Mouse (Mus musculus) T-cell, adult 2 months (primary cell): ENCODE data around the gene Lpar3.

Source experiments
- DNase-seq: peaks from one replicate; pipeline ENCODE4 v3.0.0; 2022; ENCODE audit warnings: low spot score

The Lpar3 gene

DNA sequence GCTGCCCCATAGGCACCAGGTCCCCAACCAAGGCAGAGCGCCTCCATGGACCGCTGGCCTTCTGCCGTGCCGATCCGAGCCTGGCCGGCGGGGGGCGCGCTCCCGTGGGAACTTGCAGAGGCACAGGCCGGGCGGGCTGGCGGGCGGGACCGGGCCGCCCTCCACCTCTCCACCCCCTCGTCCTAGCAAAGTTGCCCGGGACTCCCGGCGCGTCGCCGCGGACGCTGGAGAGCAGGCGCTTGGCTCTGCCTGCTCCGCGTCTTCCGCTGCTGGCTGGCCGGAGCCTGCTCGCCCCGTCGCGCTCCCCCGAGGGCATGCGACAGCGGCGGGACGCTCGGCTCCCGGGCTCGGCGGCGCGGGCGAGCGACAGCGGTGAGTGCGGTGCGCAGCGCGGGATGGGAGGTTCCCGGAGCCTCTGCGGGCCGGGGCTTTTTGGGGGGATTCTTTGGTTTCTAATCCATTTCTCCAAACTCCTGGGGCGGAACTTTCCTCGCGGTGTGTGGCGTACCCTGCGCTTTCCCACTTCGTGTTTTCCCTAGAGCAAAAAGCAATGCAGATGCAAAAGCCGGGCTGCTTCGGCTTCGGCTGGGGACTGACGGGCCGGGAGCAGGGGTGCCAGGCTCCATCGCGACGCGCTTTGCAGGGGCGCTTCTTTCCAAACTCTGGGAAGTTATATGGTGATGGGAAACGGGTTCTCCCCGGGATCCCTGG is at the start of gene Lpar3:
TSS of gene Lpar3 (plus strand) at position 188 of the 711 bp plus-strand sequence.
- DNase-seq, result no peak

DNA sequence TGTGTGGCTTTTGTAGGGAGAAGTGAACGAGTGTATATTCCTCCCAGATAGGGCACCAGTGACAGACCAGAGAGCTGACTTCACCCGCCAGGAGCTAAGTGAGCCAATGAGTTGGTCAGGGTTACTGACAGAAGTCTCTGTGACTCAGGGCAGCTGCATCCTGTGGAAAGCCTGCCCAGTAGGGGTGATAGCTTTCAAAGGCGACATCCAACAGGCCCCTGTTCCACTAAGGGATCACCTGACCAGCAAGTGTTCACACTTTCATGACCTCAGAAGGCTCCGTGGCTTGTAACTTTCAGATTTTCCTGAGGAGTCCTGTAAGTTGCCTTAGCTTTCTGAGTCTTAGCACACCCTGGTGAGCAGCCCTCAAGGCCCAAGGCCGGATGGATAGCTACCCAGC is 47.7 kb upstream of the Lpar3 start:
- DNase-seq, result no peak

DNA sequence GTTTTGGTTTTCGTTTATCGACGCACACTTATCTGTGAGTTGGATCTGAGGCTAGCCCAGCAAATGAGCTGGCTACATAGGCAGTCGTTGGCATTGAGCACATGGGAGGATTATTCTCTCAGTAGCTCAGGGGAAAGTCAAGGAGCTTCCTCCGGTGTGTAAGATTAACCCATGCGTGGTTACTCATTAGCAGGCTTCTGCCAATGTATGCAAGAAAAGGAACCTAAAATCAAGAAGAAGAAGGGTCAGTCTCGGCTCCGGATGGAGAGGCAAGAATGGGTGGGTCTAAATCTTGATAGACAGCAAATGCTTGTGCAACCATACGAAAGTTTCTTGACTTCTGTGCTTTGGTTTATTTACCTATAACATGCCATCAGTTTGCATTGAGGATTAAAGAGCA is 46.5 kb upstream of the Lpar3 start:
- DNase-seq, result no peak

DNA sequence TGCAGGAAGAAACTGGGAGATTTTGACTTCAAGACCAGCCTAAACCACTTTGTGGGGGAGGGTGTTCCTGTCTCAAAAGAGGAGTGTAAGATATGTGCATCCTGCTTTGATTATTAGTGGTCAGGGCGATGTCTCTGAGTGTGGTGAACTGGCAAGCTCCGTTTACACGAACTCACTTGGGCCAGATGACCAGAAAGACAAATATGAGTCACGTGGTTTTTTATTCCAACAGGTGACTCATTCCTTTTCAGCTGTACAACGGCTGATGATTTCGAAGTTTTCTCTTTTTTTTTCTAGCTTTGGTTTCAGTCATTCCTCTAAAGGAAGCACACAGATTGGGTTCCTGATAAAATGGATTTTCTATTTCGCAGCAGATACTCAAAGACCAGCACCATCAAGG is 43.5 kb upstream of the Lpar3 start:
- no peak for DNase-seq

DNA sequence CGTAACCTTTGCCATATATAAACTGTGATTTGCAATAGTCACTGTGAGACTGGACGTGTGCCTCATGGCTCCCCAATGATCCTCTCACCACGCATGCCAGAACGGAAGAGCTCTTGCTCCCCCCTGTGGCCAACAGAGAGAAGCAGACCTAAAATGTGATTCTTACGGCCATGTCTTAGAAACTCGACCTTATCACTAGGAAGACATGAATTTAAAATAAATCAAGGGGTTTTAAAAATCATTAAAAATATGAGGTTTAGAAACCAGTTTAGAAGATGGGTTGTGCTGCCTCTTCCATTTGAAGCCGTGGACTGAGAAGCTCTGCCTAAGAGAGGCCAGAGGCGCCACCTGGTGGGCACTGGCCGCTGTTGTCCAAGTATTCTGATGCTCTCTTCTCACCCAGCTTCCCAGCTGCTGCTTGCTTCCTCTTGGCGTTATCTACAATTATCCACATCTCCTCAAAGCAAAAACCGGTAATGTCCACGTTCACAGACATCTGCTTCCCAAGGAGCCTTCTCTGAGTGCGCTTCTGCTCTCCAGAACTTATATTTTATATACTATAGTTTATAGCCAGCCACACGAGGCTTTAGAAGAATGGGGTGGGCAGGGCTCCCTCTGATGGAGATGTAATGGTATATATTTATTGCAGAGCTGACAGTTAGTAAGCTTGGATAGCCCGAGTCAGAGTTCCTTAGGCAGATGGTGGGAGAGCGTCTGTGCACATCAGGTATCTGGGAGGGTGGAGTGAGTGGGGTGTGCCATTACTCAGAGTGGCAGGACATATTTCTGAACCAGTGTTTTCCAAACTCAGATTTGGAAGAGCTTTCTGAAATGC is 42.8 kb upstream of the Lpar3 start:
- peak; percentile 73 for DNase-seq

DNA sequence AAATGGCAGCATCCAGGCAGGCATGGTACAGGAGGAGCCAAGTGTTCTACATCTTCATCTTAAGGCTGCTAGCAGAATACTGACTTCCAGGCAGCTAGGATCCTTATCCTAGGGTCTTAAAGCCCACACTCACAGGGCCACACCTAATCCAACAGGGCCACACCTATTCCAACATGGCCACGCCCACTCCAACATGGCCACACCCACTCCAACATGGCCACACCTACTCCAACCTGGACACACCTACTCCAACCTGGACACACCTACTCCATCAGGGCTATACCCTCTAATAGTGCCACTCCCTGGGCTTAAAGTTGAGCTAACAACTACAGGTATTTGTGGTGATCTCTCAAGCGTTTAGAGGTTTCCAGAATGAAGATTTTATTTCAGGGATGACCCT is 40.4 kb upstream of the Lpar3 start:
- no peak for DNase-seq

DNA sequence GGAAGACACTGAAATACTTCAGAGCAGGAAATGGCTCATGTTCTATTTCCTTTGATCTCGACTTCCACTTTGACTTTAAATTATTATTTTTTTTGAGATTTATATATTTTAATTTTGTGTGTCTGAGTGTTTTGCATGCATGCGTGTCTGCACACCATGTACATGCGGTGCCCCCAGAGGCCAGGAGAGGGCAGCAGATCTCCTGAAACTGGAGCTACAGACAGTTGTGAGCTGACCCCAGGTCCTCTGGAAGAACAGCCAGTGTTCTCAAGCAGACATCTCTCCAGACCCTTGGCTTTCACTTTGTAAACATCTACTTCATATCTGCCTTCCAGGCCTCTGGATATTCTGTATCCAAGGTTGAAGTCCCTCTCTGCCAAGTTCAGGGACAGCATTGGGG is 39.8 kb upstream of the Lpar3 start:
- peak; percentile 39 for DNase-seq

DNA sequence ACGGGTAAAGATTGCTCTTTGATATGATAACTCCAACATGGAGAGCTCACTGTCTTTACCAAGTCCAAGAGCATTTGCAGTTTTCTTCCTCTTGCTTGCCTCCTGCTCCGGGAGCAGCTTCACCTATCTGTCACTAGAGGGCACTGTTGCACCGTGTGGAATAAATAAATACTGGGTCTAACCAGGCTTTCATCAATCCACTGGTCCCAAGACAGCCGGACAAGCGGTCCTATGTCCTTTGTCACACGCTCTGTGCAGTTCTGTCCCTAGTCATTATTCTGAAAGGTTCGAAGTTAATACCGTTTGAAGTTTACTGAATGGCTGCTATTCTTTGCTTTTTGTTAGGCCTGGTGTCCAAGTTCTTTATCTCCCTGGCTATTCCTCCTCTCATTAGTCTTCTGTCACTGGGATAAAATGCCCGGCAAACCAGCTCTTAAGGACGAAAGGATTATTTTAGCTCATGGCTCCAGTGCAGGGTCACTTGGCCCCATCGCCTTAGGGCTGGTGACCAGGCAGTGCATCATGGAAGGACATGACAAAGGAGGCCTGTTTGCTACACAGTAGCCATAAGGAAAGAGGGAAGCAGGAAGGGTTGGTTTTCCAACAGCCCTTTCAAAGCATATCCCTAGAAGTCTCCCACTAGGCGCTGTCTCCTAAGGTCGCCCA is 35.6 kb upstream of the Lpar3 start:
- peak; percentile 31 for DNase-seq

DNA sequence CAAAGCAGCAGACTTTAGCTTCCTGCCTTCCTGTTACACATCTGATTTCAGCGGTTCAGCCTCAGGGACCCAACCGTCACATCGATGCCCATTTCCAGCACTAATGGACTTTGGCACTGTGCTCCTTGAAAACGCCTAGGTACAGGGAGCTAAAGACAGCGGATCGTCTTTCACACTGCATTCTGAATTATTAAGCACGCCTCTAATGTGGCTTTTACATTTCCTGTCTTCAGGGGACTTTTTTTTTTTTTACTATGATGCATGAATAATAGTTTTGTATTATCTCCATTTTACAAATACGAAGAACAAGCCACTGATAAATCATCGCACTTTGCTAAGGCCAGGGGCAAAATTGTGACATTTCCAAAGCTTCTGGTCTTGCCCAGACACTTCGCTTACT is 34.7 kb upstream of the Lpar3 start:
- DNase-seq, result no peak

DNA sequence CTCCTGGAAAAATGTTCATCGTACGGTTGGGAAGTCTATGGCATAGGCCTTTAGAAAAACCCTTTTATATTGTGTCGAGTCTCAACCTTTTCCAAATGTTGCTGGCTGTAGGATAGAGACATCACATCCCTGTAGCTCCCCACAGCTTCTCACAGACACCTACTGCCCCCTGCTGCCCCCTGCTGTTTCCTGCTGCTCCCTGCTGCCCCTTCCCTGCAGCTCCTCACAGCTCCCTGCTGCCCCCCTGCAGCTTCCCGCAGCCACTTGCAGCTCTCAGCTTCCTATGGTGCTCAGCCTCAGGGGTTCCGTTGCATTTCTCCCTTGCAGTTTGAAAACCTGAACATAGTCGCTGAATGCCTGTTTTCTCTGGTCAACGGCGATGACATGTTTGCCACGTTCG is 30.8 kb upstream of the Lpar3 start:
- no peak for DNase-seq

DNA sequence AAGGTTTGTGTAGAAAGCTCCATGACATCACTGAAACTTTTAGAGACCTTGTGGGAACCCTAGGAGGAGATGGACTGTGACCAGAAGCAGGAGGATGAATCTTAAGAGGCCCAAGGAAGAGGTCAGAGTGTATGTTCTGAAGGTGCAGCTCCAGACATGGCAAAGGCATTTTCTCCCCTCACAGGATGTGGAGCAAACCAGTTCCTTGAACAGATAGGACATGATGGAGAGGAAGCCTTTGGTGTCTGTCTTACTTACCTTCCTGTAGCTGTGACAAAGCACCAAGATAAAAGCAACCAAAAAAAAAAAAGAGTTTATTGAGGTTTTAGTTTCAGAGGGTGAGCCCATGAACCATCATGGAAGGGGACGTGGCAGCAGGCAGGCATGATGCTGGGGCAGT is 28.3 kb upstream of the Lpar3 start:
- DNase-seq, result peak; percentile 43

DNA sequence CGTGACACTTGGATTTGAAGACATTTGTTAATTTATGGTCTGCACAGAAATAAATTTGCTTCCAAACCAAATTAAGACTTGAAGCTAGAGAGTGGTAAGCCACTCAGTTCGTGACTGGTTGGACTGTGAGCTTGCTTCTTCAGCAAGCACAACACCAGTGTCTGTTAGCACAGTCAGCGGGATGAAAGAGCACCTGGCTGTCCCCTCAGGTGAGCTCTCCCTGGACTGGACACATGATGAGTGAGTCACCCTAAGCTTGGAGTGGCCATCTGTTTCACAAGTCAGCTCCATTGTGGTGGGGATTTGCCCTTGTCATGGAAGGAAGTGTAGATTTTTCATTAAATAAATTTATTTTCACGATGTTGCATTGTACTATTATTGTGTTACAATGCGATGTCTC is 25.6 kb upstream of the Lpar3 start:
- no peak for DNase-seq

DNA sequence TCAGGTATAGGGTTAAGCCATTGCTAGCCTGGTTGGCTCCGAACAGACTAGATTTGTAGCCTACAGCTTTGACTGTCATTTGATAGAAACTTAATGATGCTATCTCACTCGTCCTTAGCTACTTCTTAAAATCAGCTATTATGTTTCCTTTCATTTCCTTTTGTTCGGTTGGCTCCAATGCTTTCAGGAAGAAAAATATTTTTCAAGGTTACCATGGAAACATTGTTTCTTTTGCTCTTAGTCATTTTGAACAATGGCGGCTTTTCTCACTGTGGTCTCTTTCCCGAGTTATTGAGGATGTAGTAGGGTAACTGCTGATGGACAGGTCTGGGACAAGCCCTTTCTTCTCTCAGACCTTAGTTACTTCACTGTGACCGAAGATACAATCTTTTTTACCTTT is 24.5 kb upstream of the Lpar3 start:
- no peak for DNase-seq

DNA sequence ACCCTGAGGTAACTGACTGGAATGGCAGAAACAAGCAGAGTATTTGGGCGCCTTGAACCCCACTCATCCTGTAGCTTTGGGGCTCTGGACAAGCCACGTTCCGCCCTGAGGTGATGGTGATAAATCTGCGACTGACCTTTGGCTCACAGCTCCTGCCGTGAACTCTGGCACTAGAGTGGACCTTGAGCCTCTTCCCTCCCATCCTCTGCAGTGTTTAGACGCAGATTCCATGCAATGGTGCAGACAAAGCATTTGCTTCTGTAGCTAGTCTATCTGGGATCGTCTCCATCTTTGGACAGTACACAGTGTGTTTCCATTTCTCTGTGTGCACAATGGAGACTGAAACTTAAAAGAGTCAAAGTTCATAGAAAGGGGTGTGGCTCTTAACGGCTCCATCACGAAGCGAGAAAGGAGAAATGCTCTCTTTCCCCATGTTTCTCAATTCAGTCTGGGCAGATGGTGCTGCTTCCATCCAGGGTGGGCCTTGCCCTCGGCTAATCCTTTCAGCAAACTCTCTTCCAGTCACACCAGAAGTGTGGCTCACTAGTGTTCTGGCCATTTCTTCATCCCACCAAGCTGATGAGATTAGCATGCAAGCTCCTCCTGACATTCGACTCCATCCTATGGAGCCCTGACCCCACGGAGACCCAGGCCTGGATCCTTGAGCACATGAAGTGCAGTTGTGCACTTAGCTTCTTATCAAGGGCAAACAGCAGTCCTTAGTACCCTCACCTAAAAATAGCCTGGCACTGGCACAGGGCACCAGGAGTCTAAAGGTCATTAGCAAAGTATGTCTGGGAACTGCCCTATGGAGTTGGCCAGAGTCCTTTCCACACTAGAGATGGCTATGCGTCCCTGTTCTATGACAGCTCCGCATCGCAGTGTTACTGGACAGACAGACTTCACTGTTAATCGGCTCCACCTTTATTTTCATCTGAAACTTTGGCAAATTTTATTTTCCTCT is 23.7 kb upstream of the Lpar3 start:
- no peak for DNase-seq

DNA sequence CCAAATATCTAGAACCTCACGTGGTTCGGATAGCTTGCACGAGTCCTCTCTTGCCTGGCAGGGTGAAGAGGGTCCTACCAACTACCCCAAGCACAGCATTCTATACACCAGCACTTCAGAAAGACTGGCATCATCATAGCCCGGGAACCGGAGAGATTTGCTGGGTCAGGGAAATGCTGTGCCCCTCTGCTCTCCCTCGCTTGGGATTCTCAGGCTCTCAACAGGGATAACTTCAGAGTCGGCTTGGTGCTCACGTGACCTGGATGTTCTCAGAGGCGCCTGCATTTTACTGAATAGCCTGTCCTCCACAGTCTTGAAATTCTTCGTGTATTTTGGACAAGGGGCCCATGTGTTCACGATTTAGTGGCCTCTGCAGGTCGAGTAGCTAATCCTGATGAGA is 23.0 kb upstream of the Lpar3 start:
- DNase-seq, result no peak

DNA sequence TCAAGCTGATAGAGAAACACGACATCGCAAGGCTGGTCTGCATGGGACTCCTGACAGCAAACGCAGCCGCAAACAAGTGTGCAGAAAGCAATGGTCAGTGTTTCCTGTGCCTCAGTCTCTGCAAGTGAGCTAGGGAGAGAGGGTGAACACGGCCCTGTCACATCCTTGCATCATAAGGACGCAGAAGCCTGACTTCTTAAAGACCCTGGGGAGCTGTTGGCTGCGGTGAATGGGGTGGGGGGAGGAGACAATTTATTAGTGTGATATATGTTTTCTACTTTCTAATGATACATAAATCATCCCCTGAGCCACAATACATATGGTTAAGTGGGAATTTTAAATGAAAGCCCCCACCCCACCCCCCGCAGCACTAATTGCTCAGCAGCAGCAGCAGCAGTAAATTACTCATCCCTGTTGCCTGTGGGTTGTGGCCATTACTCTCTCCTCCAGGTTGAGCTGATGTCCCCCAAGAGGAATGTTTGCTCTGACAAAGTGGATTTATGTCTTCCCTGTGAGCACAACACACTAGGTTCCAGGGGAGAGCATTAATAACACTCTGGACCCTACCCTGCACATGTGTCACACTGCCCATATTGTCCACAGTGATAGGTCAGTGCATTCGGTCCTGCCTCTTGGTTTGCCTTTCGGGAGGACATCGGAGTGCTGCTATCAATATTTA is 21.8 kb upstream of the Lpar3 start:
- no peak for DNase-seq

DNA sequence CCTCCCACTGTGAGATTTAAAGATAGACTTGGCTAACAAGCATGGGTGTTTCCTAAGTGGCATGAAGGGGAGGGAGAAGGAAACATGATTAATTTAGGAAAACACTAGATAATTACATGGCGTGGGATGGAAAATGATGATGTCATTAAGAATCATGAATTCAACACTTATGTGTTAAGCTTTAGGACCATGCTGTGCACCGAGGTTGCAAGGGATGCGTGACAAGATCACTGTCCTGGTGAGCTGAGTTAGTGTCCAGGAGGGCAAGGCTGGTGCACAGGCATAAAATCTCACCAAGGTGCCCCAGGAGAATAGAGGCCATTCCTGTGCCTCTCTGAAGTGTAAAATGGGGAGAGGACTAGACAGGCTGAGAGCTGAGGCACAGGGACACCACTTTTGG is 21.3 kb upstream of the Lpar3 start:
- DNase-seq, result no peak

DNA sequence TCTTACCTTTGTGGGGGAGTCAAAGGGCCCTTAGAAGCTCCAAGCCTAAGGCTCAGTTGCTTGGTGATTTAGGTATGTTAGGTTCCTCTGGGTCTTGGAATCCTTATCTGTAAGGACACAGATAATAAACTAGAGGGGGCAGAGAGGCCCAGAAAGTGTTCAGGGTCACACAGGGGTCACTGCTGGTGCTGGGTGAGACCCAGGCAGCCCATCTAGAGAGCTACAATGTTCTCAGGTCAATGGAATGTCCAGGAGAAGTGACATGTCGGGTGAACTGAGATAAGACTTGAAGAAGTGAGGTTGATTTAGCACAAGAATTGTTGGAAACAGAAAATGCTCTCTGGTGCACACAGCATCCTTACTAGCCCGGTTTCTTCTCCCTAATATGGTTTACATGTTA is 16.4 kb upstream of the Lpar3 start:
- DNase-seq, result no peak

DNA sequence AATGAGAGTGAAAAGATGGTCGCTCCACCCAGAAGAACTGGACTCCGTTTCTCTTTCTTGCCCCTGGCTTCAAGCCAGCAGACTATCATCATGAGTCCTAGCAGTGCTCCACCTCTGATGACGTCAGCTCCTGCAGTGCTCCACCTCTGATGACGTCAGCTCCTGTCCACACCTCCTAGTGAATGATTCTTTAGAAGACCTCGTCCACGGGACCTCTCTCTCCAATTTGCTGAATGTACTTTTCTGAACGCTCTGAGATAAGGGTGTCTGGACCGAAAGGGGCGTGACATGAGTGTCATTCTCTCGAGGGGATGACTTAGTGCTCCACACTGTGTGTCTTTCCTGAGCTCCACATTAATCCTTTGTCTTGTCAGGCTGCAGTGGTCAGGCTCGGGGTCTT is 15.5 kb upstream of the Lpar3 start:
- no peak for DNase-seq

DNA sequence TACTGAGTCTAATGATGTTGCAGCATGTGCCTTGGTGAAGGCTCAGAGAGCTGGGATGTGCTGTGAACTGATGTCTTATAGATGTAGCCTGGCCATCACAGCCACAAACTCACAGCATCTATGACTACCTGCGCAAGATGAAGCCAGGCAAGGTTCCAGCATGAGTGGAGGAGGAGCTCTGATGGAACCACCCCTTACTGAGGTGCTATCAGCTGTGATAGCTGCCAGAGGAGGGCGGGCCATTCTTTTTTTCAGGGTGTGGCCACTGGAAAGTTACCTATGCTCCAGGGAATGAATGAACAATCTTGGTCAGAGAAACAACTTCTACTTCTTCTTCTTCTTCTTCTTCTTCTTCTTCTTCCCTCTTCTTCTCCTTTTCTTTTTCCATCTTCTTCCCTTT is 14.1 kb upstream of the Lpar3 start:
- DNase-seq, result no peak

DNA sequence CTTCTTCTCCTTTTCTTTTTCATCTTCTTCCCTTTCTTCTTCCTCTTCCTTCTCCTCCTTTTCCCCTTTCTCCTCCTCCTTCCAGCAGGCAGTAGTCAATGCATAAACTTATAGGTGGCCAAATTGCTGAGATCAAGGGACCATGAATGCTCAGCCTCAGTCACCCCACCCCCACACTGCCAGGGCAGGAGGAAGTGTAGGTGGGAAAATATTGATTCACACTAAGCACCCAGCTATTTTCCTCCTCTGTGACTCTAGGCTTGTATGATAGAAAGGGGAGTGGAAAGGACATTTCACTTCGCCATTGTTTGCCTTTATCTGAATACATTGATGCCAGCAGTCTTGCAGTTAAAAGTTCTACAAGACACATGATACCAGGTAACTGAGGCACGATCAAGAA is 13.3 kb upstream of the Lpar3 start:
- no peak for DNase-seq
